In genomic region chr4:126314393-126314792, GRCm38 (mm10) we compare ENCODE assay signal across 10 mouse cellular contexts. TPM values are rescaled to one million over a fixed set of nuclear protein-coding genes. Genes with fewer than 3 reads are reported as not detected.
DNase-seq lines count a peak whose midpoint lies in the region; ATAC-seq and TF ChIP-seq lines count a peak whose summit lies in the region.
"Had no signal": no experiment of that assay in that cellular context is flagged by ENCODE, and none has a peak within 500 bp of the region (broad histone marks: within the 10 kb centered on the region; RNA-seq: fewer than 3 reads in every experiment).

No protein-coding gene starts in this region.

- TF ChIP-seq CTCF in stomach, postnatal 0 days (IDR thresholded peaks at IDR 0.05; ENCODE audit: low read depth): peak; percentile 37

- peak overlapping the region; percentile 82 for H3K27ac ChIP-seq in embryonic facial prominence, embryonic 15.5 days (replicated peaks)
- H3K27ac ChIP-seq in kidney, embryonic 15.5 days: peak overlapping the region; percentile 78
- H3K27ac ChIP-seq in stomach, postnatal 0 days (replicated peaks): no peak overlapping the region

- H3K27me3 ChIP-seq in embryonic facial prominence, embryonic 15.5 days: no peaks in the 10 kb centered on the region
- no peaks in the 10 kb centered on the region for H3K27me3 ChIP-seq in kidney, embryonic 15.5 days
- H3K27me3 ChIP-seq in stomach, postnatal 0 days (ENCODE audit: control insufficient read depth, insufficient read depth, low read length): no peaks in the 10 kb centered on the region

- no peak overlapping the region for H3K4me2 ChIP-seq in embryonic facial prominence, embryonic 15.5 days (replicated peaks)
- H3K4me2 ChIP-seq in kidney, embryonic 15.5 days: no peak overlapping the region
- H3K4me2 ChIP-seq in stomach, postnatal 0 days (replicated peaks; ENCODE audit: low read depth): no peak overlapping the region

- H3K36me3 ChIP-seq in embryonic facial prominence, embryonic 15.5 days: peaks cover 36% of the 10 kb centered on the region
- peaks cover 39% of the 10 kb centered on the region for H3K36me3 ChIP-seq in kidney, embryonic 15.5 days
- peaks cover 15% of the 10 kb centered on the region for H3K36me3 ChIP-seq in stomach, postnatal 0 days (ENCODE audit: control insufficient read depth, insufficient read depth, low read length)

- no peak overlapping the region for H3K4me3 ChIP-seq in embryonic facial prominence, embryonic 15.5 days (replicated peaks)
- no peak overlapping the region for H3K4me3 ChIP-seq in kidney, embryonic 15.5 days (replicated peaks)
- no peak overlapping the region for H3K4me3 ChIP-seq in stomach, postnatal 0 days (ENCODE audit: low read depth, low read length)
- H3K4me3 ChIP-seq: erythroblast, embryonic 14.5 days; megakaryocyte, embryonic 14.5 days had no signal

- WGBS in embryonic facial prominence, embryonic 15.5 days: 19% methylated on average over 10 of the region's 10 CpGs
- 26% methylated on average over 10 of the region's 10 CpGs for WGBS in kidney, embryonic 15.5 days
- 54% methylated on average over 10 of the region's 10 CpGs for WGBS in stomach, postnatal 0 days

- H3K9ac ChIP-seq in embryonic facial prominence, embryonic 15.5 days: no peak overlapping the region
- H3K9ac ChIP-seq in kidney, embryonic 15.5 days: no peak overlapping the region
- H3K9ac ChIP-seq in stomach, postnatal 0 days (ENCODE audit: low read length): no peak overlapping the region

- no peak for TF ChIP-seq EP300 in stomach, postnatal 0 days (optimal IDR thresholded peaks at IDR 0.05)

- no peaks in the 10 kb centered on the region for H3K9me3 ChIP-seq in embryonic facial prominence, embryonic 15.5 days (replicated peaks)
- H3K9me3 ChIP-seq in kidney, embryonic 15.5 days (replicated peaks): no peaks in the 10 kb centered on the region
- H3K9me3 ChIP-seq in stomach, postnatal 0 days (ENCODE audit: control insufficient read depth, low read length): no peaks in the 10 kb centered on the region
- H3K9me3 ChIP-seq: megakaryocyte, embryonic 14.5 days had no signal

- DNase-seq in urinary bladder, adult 2 months (ENCODE audit: low spot score): peak; percentile 20
- DNase-seq in urinary bladder, postnatal 10 days (ENCODE audit: low spot score): no peak
- no peak for DNase-seq in stomach, postnatal 0 days (ENCODE audit: low spot score)
- no peak for DNase-seq in cerebellum, adult 11 months
- DNase-seq in right cerebral cortex, postnatal 36 days (ENCODE audit: low spot score in 2 of 2): no peak
- DNase-seq in lung, postnatal 36 days: no peak

- peaks cover 47% of the 10 kb centered on the region for H3K4me1 ChIP-seq in embryonic facial prominence, embryonic 15.5 days
- peaks cover 45% of the 10 kb centered on the region for H3K4me1 ChIP-seq in kidney, embryonic 15.5 days
- H3K4me1 ChIP-seq in stomach, postnatal 0 days (replicated peaks; ENCODE audit: control insufficient read depth, insufficient read depth): no peaks in the 10 kb centered on the region

- ATAC-seq in embryonic facial prominence, embryonic 15.5 days (ENCODE audit: insufficient number of reproducible peaks, low FRiP score, low TSS enrichment, low read depth): peak; percentile 58
- ATAC-seq in kidney, embryonic 15.5 days (replicated peaks; ENCODE audit: low FRiP score): peak; percentile 36
- no peak for ATAC-seq in stomach, postnatal 0 days (ENCODE audit: low FRiP score, low TSS enrichment)

RNA-seq across cellular contexts. Expression of gene Adprhl2, which starts 7.1 kb away (rescaled TPM):
- 42.3 and 48.2 TPM in 2 replicates for polyA plus RNA-seq in urinary bladder, adult 2 months (2012; rRNA removed)
- 83.5 and 89.3 TPM in 2 replicates for polyA plus RNA-seq in embryonic facial prominence, embryonic 15.5 days (2015; fragmentation: Nextera tagmentation; extraction: Ambion mirVana)
- 74.4 and 81.1 TPM in 2 replicates for polyA plus RNA-seq in kidney, embryonic 15.5 days (2015; fragmentation: Nextera tagmentation; extraction: Ambion mirVana)
- 33.8 and 35.7 TPM in 2 replicates for polyA plus RNA-seq in stomach, postnatal 0 days (2015; fragmentation: Nextera tagmentation; extraction: Ambion mirVana)

RNA-seq across cellular contexts. Expression of gene Tekt2, which starts 11.1 kb away (rescaled TPM):
- 25.8 and 40.1 TPM in 2 replicates for polyA plus RNA-seq in urinary bladder, adult 2 months (2012; rRNA removed)
- polyA plus RNA-seq in embryonic facial prominence, embryonic 15.5 days (2015; fragmentation: Nextera tagmentation; extraction: Ambion mirVana): 18.4 and 26.5 TPM in 2 replicates
- polyA plus RNA-seq in kidney, embryonic 15.5 days (2015; fragmentation: Nextera tagmentation; extraction: Ambion mirVana): 4.7 and 4.9 TPM in 2 replicates
- 3.6 and 3.9 TPM in 2 replicates for polyA plus RNA-seq in stomach, postnatal 0 days (2015; fragmentation: Nextera tagmentation; extraction: Ambion mirVana)
- polyA plus RNA-seq: erythroblast, embryonic 14.5 days had no signal

RNA-seq across cellular contexts. Expression of gene Col8a2, which starts 27.8 kb away (rescaled TPM):
- polyA plus RNA-seq in urinary bladder, adult 2 months (2012; rRNA removed): 17.6 and 22.6 TPM in 2 replicates
- polyA plus RNA-seq in embryonic facial prominence, embryonic 15.5 days (2015; fragmentation: Nextera tagmentation; extraction: Ambion mirVana): 48.6 and 60.1 TPM in 2 replicates
- polyA plus RNA-seq in kidney, embryonic 15.5 days (2015; fragmentation: Nextera tagmentation; extraction: Ambion mirVana): 10.6 and 15.2 TPM in 2 replicates
- 6.4 and 7.8 TPM in 2 replicates for polyA plus RNA-seq in stomach, postnatal 0 days (2015; fragmentation: Nextera tagmentation; extraction: Ambion mirVana)
- polyA plus RNA-seq: erythroblast, embryonic 14.5 days had no signal

RNA-seq across cellular contexts. Expression of gene Trappc3, which starts 52.3 kb away (rescaled TPM):
- 85.7 and 101 TPM in 2 replicates for polyA plus RNA-seq in urinary bladder, adult 2 months (2012; rRNA removed)
- 124 and 132 TPM in 2 replicates for polyA plus RNA-seq in embryonic facial prominence, embryonic 15.5 days (2015; fragmentation: Nextera tagmentation; extraction: Ambion mirVana)
- polyA plus RNA-seq in kidney, embryonic 15.5 days (2015; fragmentation: Nextera tagmentation; extraction: Ambion mirVana): 106 and 111 TPM in 2 replicates
- 80.7 and 84.6 TPM in 2 replicates for polyA plus RNA-seq in stomach, postnatal 0 days (2015; fragmentation: Nextera tagmentation; extraction: Ambion mirVana)

RNA-seq across cellular contexts. Expression of gene Map7d1, which starts 58.2 kb away (rescaled TPM):
- polyA plus RNA-seq in urinary bladder, adult 2 months (2012; rRNA removed): 103 and 127 TPM in 2 replicates
- 59.9 and 60.4 TPM in 2 replicates for polyA plus RNA-seq in embryonic facial prominence, embryonic 15.5 days (2015; fragmentation: Nextera tagmentation; extraction: Ambion mirVana)
- 39.6 and 40.7 TPM in 2 replicates for polyA plus RNA-seq in kidney, embryonic 15.5 days (2015; fragmentation: Nextera tagmentation; extraction: Ambion mirVana)
- polyA plus RNA-seq in stomach, postnatal 0 days (2015; fragmentation: Nextera tagmentation; extraction: Ambion mirVana): 15.2 and 17.8 TPM in 2 replicates
